Mouse (Mus musculus) liver, embryonic 14.5 days (tissue): ENCODE results near the gene Pdzd3. TPM values are rescaled to one million over a fixed set of nuclear protein-coding genes. Genes with fewer than 3 reads are reported as not detected.

Source experiments
- ATAC-seq: fragments of 200-750 bp; cut with Nextera tagmentation; 2 replicates; pipeline ENCODE4 v1.8.0; 2017; ENCODE audit warnings: moderate number of reproducible peaks, mild to moderate bottlenecking, moderate library complexity; ENCODE audit not compliant: insufficient read depth
- DNase-seq, 3 experiments: peaks; one replicate each; pipeline ENCODE4 v3.0.0-alpha.2; 2012 to 2013; ENCODE audit warnings: low read depth in 3 of 3, low spot score in 3 of 3
- H3K27ac ChIP-seq: fragments of 300-500 bp; sonication (generic); 2 replicates; pipeline ENCODE4 v1.5.1; 2014; ENCODE audit warnings: moderate library complexity, mild to moderate bottlenecking, control low read depth, inconsistent platforms
- H3K27me3 ChIP-seq: fragments of 300-500 bp; sonication (generic); 2 replicates; pipeline ENCODE4 v1.6.1; 2014; ENCODE audit warnings: mild to moderate bottlenecking, low read length, moderate library complexity; ENCODE audit not compliant: control insufficient read depth, insufficient read depth
- H3K36me3 ChIP-seq: fragments of 300-500 bp; sonication (generic); replicated peaks from 2 replicates; pipeline ENCODE4 v1.6.1; 2014; ENCODE audit warnings: low read depth; ENCODE audit not compliant: control insufficient read depth, insufficient read depth
- H3K4me1 ChIP-seq, 2 experiments: fragments of 200-500 bp in 1 of 2; fragments of 300-500 bp in 1 of 2; sonication (generic) in 1 of 2; replicated peaks; 2 replicates each; pipeline ENCODE4 v1.6.1; 2012 to 2014; ENCODE audit warnings: antibody characterized with exemption in 1 of 2, inconsistent platforms in 1 of 2, low read length in 1 of 2; ENCODE audit not compliant: control insufficient read depth in 2 of 2, insufficient read depth in 2 of 2
- H3K4me2 ChIP-seq: fragments of 300-500 bp; sonication (generic); 2 replicates; pipeline ENCODE4 v1.6.1; 2014; ENCODE audit warnings: low read depth, mild to moderate bottlenecking, control low read depth, moderate library complexity
- H3K4me3 ChIP-seq, 2 experiments: fragments of 200-500 bp in 1 of 2; fragments of 300-500 bp in 1 of 2; sonication (generic) in 1 of 2; 2 replicates each; pipeline ENCODE4 v1.5.1; 2012 to 2014; ENCODE audit warnings: low read depth in 2 of 2, low read length in 2 of 2, mild to moderate bottlenecking in 2 of 2, control low read depth in 1 of 2, inconsistent platforms in 1 of 2, moderate library complexity in 1 of 2; ENCODE audit not compliant: insufficient read depth in 1 of 2
- H3K9ac ChIP-seq: fragments of 300-500 bp; sonication (generic); replicated peaks from 2 replicates; pipeline ENCODE4 v1.6.1; 2014; ENCODE audit warnings: mild to moderate bottlenecking, control low read depth, moderate library complexity
- H3K9me3 ChIP-seq: fragments of 300-500 bp; sonication (generic); 2 replicates; pipeline ENCODE4 v1.6.1; 2016; ENCODE audit warnings: low read length, mixed read lengths; ENCODE audit not compliant: control insufficient read depth
- CTCF ChIP-seq: IDR thresholded peaks from 2 replicates; pipeline ENCODE4 v1.5.1; 2016; ENCODE audit warnings: antibody characterized with exemption, low read depth, control low read depth
- EP300 ChIP-seq: IDR thresholded peaks from 2 replicates; pipeline ENCODE4 v1.6.1; 2016; ENCODE audit warnings: antibody characterized with exemption, low read depth
- WGBS: fragments of 180-500 bp; shearing (Covaris S2); extraction: QIAGEN DNeasy Blood & Tissue Kit; methylation state at CpG from one replicate; pipeline ENCODE4 v1.1.7; 2014; ENCODE audit not compliant: insufficient replicate concordance; 5-methylcytosine and 5-hydroxymethylcytosine counted together
- polyA plus RNA-seq, 2 experiments: library from polyadenylated mRNA; depleted of rRNA in 1 of 2; stranded (reverse) in 1 of 2; unstranded in 1 of 2; fragments of >200 nt; fragmentation: Nextera tagmentation in 1 of 2; extraction: Ambion mirVana in 1 of 2; gene quantifications; 2 replicates each; pipeline versions ENCODE4 v1.2.1 to v1.2.3; 2012 to 2014

Pdzd3 gene
- polyA plus RNA-seq, 2 experiments = 0.02 to 0.08 TPM

- DNase-seq = no peak
- no peak for ATAC-seq
- Histone ChIP-seq H3K9me3 (no peaks in the 10 kb centered on the region), H3K4me2 (no peak overlapping the region), H3K9ac (no peak overlapping the region), H3K27ac (no peak overlapping the region), H3K4me3 (no peak overlapping the region), H3K27me3 (no peaks in the 10 kb centered on the region), H3K4me1 (no peaks in the 10 kb centered on the region; a peak in 1 of 4 replicates), H3K36me3 (no peaks in the 10 kb centered on the region)
- WGBS = 84% methylated on average over 4 of the region's 4 CpGs
- TF ChIP-seq EP300 = no peak
- no peak for TF ChIP-seq CTCF
Measured at GRCm38 (mm10) chr9:44212406-44212805, 38.9 kb downstream of the Pdzd3 start.

- H3K27me3 ChIP-seq = no peaks in the 10 kb centered on the region
- TF ChIP-seq CTCF (no peak), EP300 (no peak)
- H3K4me3 ChIP-seq = no peak overlapping the region
- 76% methylated on average over 4 of the region's 4 CpGs for WGBS
- H3K4me1 ChIP-seq = no peaks in the 10 kb centered on the region; a peak in 1 of 4 replicates
- H3K36me3 ChIP-seq = no peaks in the 10 kb centered on the region
- ATAC-seq = no peak
- no peak overlapping the region for H3K27ac ChIP-seq
- no peak overlapping the region for H3K9ac ChIP-seq
- H3K9me3 ChIP-seq = no peaks in the 10 kb centered on the region
- no peak overlapping the region for H3K4me2 ChIP-seq
- no peak for DNase-seq
Measured at GRCm38 (mm10) chr9:44209416-44209815, 41.9 kb downstream of the Pdzd3 start.

- TF ChIP-seq CTCF (no peak), EP300 (no peak)
- Histone ChIP-seq H3K36me3 (no peaks in the 10 kb centered on the region), H3K9ac (no peak overlapping the region)
Measured at GRCm38 (mm10) chr9:44207840-44208239, 43.4 kb downstream of the Pdzd3 start.

DNA sequence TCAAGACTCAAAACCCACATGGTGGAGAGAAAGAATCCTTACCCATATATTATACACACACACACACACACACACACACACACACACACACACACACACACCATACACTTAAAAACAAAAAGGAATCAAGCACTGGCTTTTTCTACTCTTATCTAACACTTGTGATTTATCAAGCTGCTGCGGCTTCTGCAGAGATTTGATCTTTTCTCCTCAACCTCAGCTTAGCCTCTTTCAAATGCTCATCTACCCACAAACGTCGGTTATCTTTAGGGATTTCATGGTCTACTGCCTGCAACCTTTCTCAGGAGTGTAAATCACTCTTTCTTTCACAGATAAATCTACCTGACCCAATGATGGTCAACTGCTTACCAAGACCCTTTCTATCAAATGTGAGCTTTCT is 50.8 kb downstream of the Pdzd3 start:
- Histone ChIP-seq H3K27me3 (no peaks in the 10 kb centered on the region), H3K36me3 (peaks cover 2% of the 10 kb centered on the region; the same call in 1 of the 2 replicates), H3K27ac (no peak overlapping the region), H3K4me3 (no peak overlapping the region), H3K4me2 (no peak overlapping the region), H3K4me1 (no peaks in the 10 kb centered on the region), H3K9me3 (no peaks in the 10 kb centered on the region), H3K9ac (no peak overlapping the region)
- ATAC-seq = no peak
- WGBS = 49% methylated on average over 3 of the region's 3 CpGs
- TF ChIP-seq EP300 (no peak), CTCF (no peak)
- DNase-seq = no peak

More at GRCm38 (mm10) chr9:44207840-44208239, 43.4 kb downstream of the Pdzd3 start:
- H3K4me1 ChIP-seq = no peaks in the 10 kb centered on the region; a peak in 1 of 4 replicates
- H3K4me3 ChIP-seq = no peak overlapping the region
- no peak overlapping the region for H3K27ac ChIP-seq
- H3K9me3 ChIP-seq = no peaks in the 10 kb centered on the region
- 78% methylated on average over 2 of the region's 2 CpGs for WGBS
- ATAC-seq (no peak), DNase-seq (no peak)
- H3K27me3 ChIP-seq = no peaks in the 10 kb centered on the region
- H3K4me2 ChIP-seq = no peak overlapping the region

DNA sequence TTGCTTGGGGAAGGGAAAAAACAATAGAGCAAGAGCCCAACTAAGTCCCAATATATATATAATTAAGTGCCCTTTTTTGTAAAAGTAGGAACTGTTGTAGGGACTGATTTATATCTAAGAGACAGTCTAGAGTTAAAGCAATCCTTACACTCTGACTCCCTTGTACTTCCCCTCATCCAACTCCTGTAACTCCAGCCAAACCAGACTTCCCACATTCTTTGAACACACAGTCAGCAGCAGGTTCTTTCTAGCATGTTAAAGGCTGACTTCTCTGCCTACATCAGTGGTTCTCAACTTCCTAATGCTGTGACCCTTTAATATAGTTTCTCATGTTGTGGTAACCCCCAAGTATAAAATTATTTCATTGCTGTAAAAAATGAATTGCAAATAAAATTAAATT is 51.7 kb downstream of the Pdzd3 start:
- Histone ChIP-seq H3K27me3 (no peaks in the 10 kb centered on the region), H3K4me1 (0 out of 4 replicates have a peak, but pooled peaks cover 0 to 1% of the 10 kb centered on the region in 2 experiments), H3K4me3 (no peak overlapping the region), H3K9me3 (no peaks in the 10 kb centered on the region), H3K9ac (no peak overlapping the region), H3K27ac (no peak overlapping the region), H3K36me3 (peaks cover 2% of the 10 kb centered on the region; the same call in 1 of the 2 replicates), H3K4me2 (no peak overlapping the region)
- no peak for ATAC-seq
- no peak for DNase-seq
- TF ChIP-seq CTCF (no peak), EP300 (no peak)
